Mouse (Mus musculus): ENCODE results near the gene Hpse2. TPM values are rescaled to one million over a fixed set of nuclear protein-coding genes. Genes with fewer than 3 reads are reported as not detected.
A peak's percentile ranks its signal among the peaks of the same experiment; 100 is the strongest.

Gene Hpse2
- polyA plus RNA-seq, 1 experiment from 2014 or later, result 2.7 TPM

- Histone ChIP-seq H3K27ac (no peak overlapping the region), H3K27me3 (ENCODE audit: insufficient read depth, poor library complexity, severe bottlenecking) (no peaks in the 10 kb centered on the region), H3K4me3 (no peak overlapping the region), H3K4me1 (replicated peaks) (no peaks in the 10 kb centered on the region), H3K36me3 (no peaks in the 10 kb centered on the region), H3K9me3 (no peaks in the 10 kb centered on the region)
- DNase-seq (ENCODE audit: low spot score), result no peak
- 73% methylated on average over 7 of the region's 7 CpGs for WGBS
Measured at GRCm38 (mm10) chr19:43146820-43147219, 241.3 kb downstream of the Hpse2 start.

GRCm38 (mm10) chr19:43141646-43142045 is 246.5 kb downstream of the Hpse2 start:
- WGBS, result 84% methylated on average over 3 of the region's 3 CpGs
- no peak overlapping the region for H3K4me3 ChIP-seq
- no peaks in the 10 kb centered on the region for H3K27me3 ChIP-seq (ENCODE audit: insufficient read depth, poor library complexity, severe bottlenecking)
- H3K9me3 ChIP-seq, result no peaks in the 10 kb centered on the region
- H3K36me3 ChIP-seq, result no peaks in the 10 kb centered on the region
- no peak overlapping the region for H3K27ac ChIP-seq
- DNase-seq (ENCODE audit: low spot score), result no peak
- H3K4me1 ChIP-seq (replicated peaks), result no peaks in the 10 kb centered on the region

- no peak for DNase-seq (ENCODE audit: low spot score)
- 90% methylated on average over 4 of the region's 4 CpGs for whole genome bisulfite sequencing
- no peaks in the 10 kb centered on the region for H3K27me3 ChIP-seq (ENCODE audit: insufficient read depth, poor library complexity, severe bottlenecking)
Measured at GRCm38 (mm10) chr19:43109796-43110195, 278.4 kb downstream of the Hpse2 start.

GRCm38 (mm10) chr19:43096915-43097314 is 291.2 kb downstream of the Hpse2 start:
- Histone ChIP-seq H3K4me3 (no peak overlapping the region), H3K27ac (no peak overlapping the region), H3K4me1 (replicated peaks) (no peaks in the 10 kb centered on the region), H3K9me3 (no peaks in the 10 kb centered on the region), H3K27me3 (ENCODE audit: insufficient read depth, poor library complexity, severe bottlenecking) (no peaks in the 10 kb centered on the region), H3K36me3 (no peaks in the 10 kb centered on the region)
- DNase-seq (ENCODE audit: low spot score), result no peak
- 89% methylated on average over 2 of the region's 2 CpGs for WGBS

More at GRCm38 (mm10) chr19:43109796-43110195, 278.4 kb downstream of the Hpse2 start:
- H3K9me3 ChIP-seq, result peaks cover 10% of the 10 kb centered on the region; the same call in 1 of the 2 replicates
- no peak overlapping the region for H3K27ac ChIP-seq
- H3K4me3 ChIP-seq, result no peak overlapping the region
- H3K4me1 ChIP-seq (replicated peaks), result no peaks in the 10 kb centered on the region
- H3K36me3 ChIP-seq, result no peaks in the 10 kb centered on the region

GRCm38 (mm10) chr19:43087216-43087615 is 300.9 kb downstream of the Hpse2 start:
- DNase-seq (ENCODE audit: low spot score), result no peak
- Histone ChIP-seq H3K36me3 (no peaks in the 10 kb centered on the region), H3K4me3 (no peak overlapping the region), H3K4me1 (replicated peaks) (no peaks in the 10 kb centered on the region), H3K9me3 (no peaks in the 10 kb centered on the region), H3K27me3 (ENCODE audit: insufficient read depth, poor library complexity, severe bottlenecking) (no peaks in the 10 kb centered on the region), H3K27ac (no peak overlapping the region)
- 93% methylated on average over 3 of the region's 3 CpGs for WGBS

GRCm38 (mm10) chr19:43064155-43064554 is 324.0 kb downstream of the Hpse2 start:
- H3K4me3 ChIP-seq, result no peak overlapping the region
- no peak overlapping the region for H3K27ac ChIP-seq
- no peaks in the 10 kb centered on the region for H3K27me3 ChIP-seq (ENCODE audit: insufficient read depth, poor library complexity, severe bottlenecking)
- H3K9me3 ChIP-seq, result no peaks in the 10 kb centered on the region
- DNase-seq (ENCODE audit: low spot score), result no peak
- no peaks in the 10 kb centered on the region; the same call in 1 of the 2 replicates for H3K4me1 ChIP-seq (replicated peaks)
- 89% methylated on average over 2 of the region's 2 CpGs for WGBS
- H3K36me3 ChIP-seq, result no peaks in the 10 kb centered on the region

GRCm38 (mm10) chr19:43044506-43044905 is 343.6 kb downstream of the Hpse2 start:
- H3K9me3 ChIP-seq, result 0 out of 2 replicates have a peak, but pooled peaks cover 7% of the 10 kb centered on the region
- H3K4me3 ChIP-seq, result no peak overlapping the region
- WGBS, result 45% methylated on average over 4 of the region's 4 CpGs
- H3K27ac ChIP-seq, result no peak overlapping the region
- no peaks in the 10 kb centered on the region for H3K36me3 ChIP-seq
- H3K27me3 ChIP-seq (ENCODE audit: insufficient read depth, poor library complexity, severe bottlenecking), result no peaks in the 10 kb centered on the region
- DNase-seq (ENCODE audit: low spot score), result no peak
- H3K4me1 ChIP-seq (replicated peaks), result no peaks in the 10 kb centered on the region

GRCm38 (mm10) chr19:43042721-43043120 is 345.4 kb downstream of the Hpse2 start:
- Histone ChIP-seq H3K4me1 (replicated peaks) (no peaks in the 10 kb centered on the region), H3K27ac (no peak overlapping the region), H3K27me3 (ENCODE audit: insufficient read depth, poor library complexity, severe bottlenecking) (no peaks in the 10 kb centered on the region), H3K36me3 (no peaks in the 10 kb centered on the region), H3K9me3 (no peaks in the 10 kb centered on the region), H3K4me3 (no peak overlapping the region)
- no peak for DNase-seq (ENCODE audit: low spot score)
- WGBS, result 90% methylated on average over 2 of the region's 2 CpGs

GRCm38 (mm10) chr19:43042211-43042610 is 345.9 kb downstream of the Hpse2 start:
- no peak for DNase-seq (ENCODE audit: low spot score)
- 85% methylated on average over 2 of the region's 2 CpGs for whole genome bisulfite sequencing
- no peaks in the 10 kb centered on the region for H3K36me3 ChIP-seq
- no peak overlapping the region for H3K4me3 ChIP-seq
- H3K9me3 ChIP-seq, result no peaks in the 10 kb centered on the region
- no peak overlapping the region for H3K27ac ChIP-seq
- no peaks in the 10 kb centered on the region for H3K4me1 ChIP-seq (replicated peaks)
- no peaks in the 10 kb centered on the region for H3K27me3 ChIP-seq (ENCODE audit: insufficient read depth, poor library complexity, severe bottlenecking)

GRCm38 (mm10) chr19:43036381-43036780 is 351.8 kb downstream of the Hpse2 start:
- no peak for DNase-seq (ENCODE audit: low spot score)
- Histone ChIP-seq H3K9me3 (no peaks in the 10 kb centered on the region), H3K4me3 (no peak overlapping the region), H3K27me3 (ENCODE audit: insufficient read depth, poor library complexity, severe bottlenecking) (no peaks in the 10 kb centered on the region), H3K36me3 (no peaks in the 10 kb centered on the region), H3K4me1 (replicated peaks) (no peaks in the 10 kb centered on the region), H3K27ac (no peak overlapping the region)
- WGBS, result 92% methylated on average over 4 of the region's 4 CpGs

GRCm38 (mm10) chr19:43027305-43027704 is 360.9 kb downstream of the Hpse2 start:
- H3K36me3 ChIP-seq, result no peaks in the 10 kb centered on the region
- H3K4me1 ChIP-seq (replicated peaks), result no peaks in the 10 kb centered on the region
- H3K9me3 ChIP-seq, result no peaks in the 10 kb centered on the region
- H3K4me3 ChIP-seq, result no peak overlapping the region
- peak; percentile 52 for DNase-seq (ENCODE audit: low spot score)
- no peaks in the 10 kb centered on the region for H3K27me3 ChIP-seq (ENCODE audit: insufficient read depth, poor library complexity, severe bottlenecking)
- H3K27ac ChIP-seq, result no peak overlapping the region; the same call in 1 of the 2 replicates
- WGBS, result 36% methylated on average over 4 of the region's 4 CpGs

- no peaks in the 10 kb centered on the region for H3K9me3 ChIP-seq
- 89% methylated on average over 3 of the region's 3 CpGs for WGBS
- no peaks in the 10 kb centered on the region for H3K4me1 ChIP-seq (replicated peaks)
- no peak overlapping the region for H3K27ac ChIP-seq
- H3K4me3 ChIP-seq, result no peak overlapping the region
- DNase-seq (ENCODE audit: low spot score), result no peak
- no peaks in the 10 kb centered on the region for H3K36me3 ChIP-seq
- peaks cover 3% of the 10 kb centered on the region; the same call in 1 of the 2 replicates for H3K27me3 ChIP-seq (ENCODE audit: insufficient read depth, poor library complexity, severe bottlenecking)
Measured at GRCm38 (mm10) chr19:43022611-43023173, 365.5 kb downstream of the Hpse2 start.

GRCm38 (mm10) chr19:43018792-43019191 is 369.4 kb downstream of the Hpse2 start:
- Histone ChIP-seq H3K4me3 (no peak overlapping the region), H3K27me3 (ENCODE audit: insufficient read depth, poor library complexity, severe bottlenecking) (peaks cover 4% of the 10 kb centered on the region; the same call in 1 of the 2 replicates), H3K36me3 (no peaks in the 10 kb centered on the region), H3K27ac (no peak overlapping the region), H3K4me1 (replicated peaks) (peaks cover 8% of the 10 kb centered on the region; the same call in 1 of the 2 replicates), H3K9me3 (no peaks in the 10 kb centered on the region)
- 89% methylated on average over 5 of the region's 5 CpGs for WGBS
- DNase-seq (ENCODE audit: low spot score), result no peak

- Histone ChIP-seq H3K4me1 (replicated peaks) (no peaks in the 10 kb centered on the region), H3K4me3 (no peak overlapping the region), H3K36me3 (no peaks in the 10 kb centered on the region), H3K27ac (no peak overlapping the region), H3K9me3 (no peaks in the 10 kb centered on the region), H3K27me3 (ENCODE audit: insufficient read depth, poor library complexity, severe bottlenecking) (no peaks in the 10 kb centered on the region)
- WGBS, result 85% methylated on average over 4 of the region's 4 CpGs
- DNase-seq (ENCODE audit: low spot score), result no peak
Measured at GRCm38 (mm10) chr19:42996406-42996805, 391.7 kb downstream of the Hpse2 start.

Measured in hindbrain, embryonic 10.5 days (tissue).